Mouse (Mus musculus) bone marrow, adult 2 months (tissue): ENCODE data around the gene BC016579. TPM values are rescaled to one million over a fixed set of nuclear protein-coding genes. Genes with fewer than 3 reads are reported as not detected.

Experiments used
- H3K27ac ChIP-seq: fragments of 200-500 bp; 2 replicates; pipeline ENCODE4 v1.5.1; 2012; ENCODE audit warnings: low read depth, mild to moderate bottlenecking, control low read depth, inconsistent platforms, low read length; ENCODE audit not compliant: control insufficient read depth, poor library complexity, insufficient read depth
- H3K4me1 ChIP-seq: fragments of 200-500 bp; 2 replicates; pipeline ENCODE4 v1.6.1; 2011; ENCODE audit warnings: low read length; ENCODE audit not compliant: control insufficient read depth, insufficient read depth
- H3K4me3 ChIP-seq: fragments of 200-500 bp; replicated peaks from 2 replicates; pipeline ENCODE3; 2011; ENCODE audit warnings: mild to moderate bottlenecking, low read depth, low read length, control low read depth; ENCODE audit not compliant: control insufficient read depth
- CTCF ChIP-seq: fragments of 200-500 bp; IDR thresholded peaks from 2 replicates; pipeline ENCODE4 v1.5.1; 2011; ENCODE audit warnings: low read length, control low read depth; ENCODE audit not compliant: control insufficient read depth, insufficient read depth
- POLR2A ChIP-seq: fragments of 200-500 bp; IDR thresholded peaks from 2 replicates; pipeline ENCODE4 v1.6.1; 2011; ENCODE audit warnings: low read depth, mild to moderate bottlenecking, control low read depth, low read length, borderline replicate concordance; ENCODE audit not compliant: control insufficient read depth
- WGBS: fragments of 180-500 bp; shearing (Covaris S2); methylation state at CpG from one replicate; pipeline ENCODE4 v1.1.7; 2018; 5-methylcytosine and 5-hydroxymethylcytosine counted together
- polyA plus RNA-seq: library from polyadenylated mRNA; stranded (reverse); fragments of >200 nt; gene quantifications from 2 replicates; pipeline ENCODE4 v1.2.4, GENCODE M21; 2011; ENCODE audit warnings: low replicate concordance; ENCODE audit not compliant: missing spikeins, insufficient read depth, insufficient read length

Gene BC016579
- polyA plus RNA-seq, 1 experiment: 1.4 TPM

DNA sequence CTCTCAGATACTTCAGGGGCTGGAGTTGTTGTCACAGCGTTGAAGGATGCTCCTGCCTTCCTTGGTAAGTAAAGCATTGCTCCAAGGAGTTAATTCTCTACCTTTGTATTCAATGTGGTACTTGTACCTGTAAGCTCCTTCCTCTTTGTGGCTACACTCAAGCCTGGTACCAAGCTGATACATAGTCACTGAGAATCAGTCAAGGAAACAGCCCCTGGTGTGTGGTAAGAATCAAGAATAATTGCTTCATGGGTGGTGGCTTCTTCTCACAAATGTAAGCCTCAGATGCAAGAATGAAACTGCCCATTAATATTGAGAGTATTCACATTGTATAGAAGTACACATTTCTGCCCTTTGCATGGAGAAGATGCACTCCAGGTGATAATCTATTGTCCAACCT is 37.9 kb downstream of the BC016579 start:
- H3K27ac ChIP-seq: no peak overlapping the region
- WGBS: 80% methylated on average over 1 of the region's 1 CpGs
- TF ChIP-seq CTCF: no peak
- no peak for TF ChIP-seq POLR2A
- no peaks in the 10 kb centered on the region for H3K4me1 ChIP-seq
- no peak overlapping the region for H3K4me3 ChIP-seq

DNA sequence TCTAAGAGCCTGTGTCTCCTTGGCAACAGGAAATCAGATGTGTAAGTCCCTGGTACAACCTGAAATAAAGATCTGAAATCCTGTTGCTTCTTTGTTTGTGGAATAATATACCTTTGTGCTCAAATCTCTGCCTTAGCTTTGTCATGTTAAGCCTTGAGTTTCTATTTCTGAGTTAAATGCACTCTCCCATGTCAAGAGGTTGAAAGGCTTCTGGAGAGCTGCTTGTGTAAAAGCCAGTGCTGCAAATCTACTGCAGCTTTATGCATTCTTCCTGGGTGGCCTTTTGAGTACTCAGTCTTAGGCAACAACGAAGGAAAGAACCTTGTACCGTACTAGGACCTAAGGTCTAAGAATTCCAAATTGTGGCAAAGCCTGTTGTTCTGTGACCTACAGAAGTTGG is 40.6 kb downstream of the BC016579 start:
- WGBS: 83% methylated on average over 2 of the region's 2 CpGs
- no peak overlapping the region for H3K4me3 ChIP-seq
- no peak for TF ChIP-seq POLR2A
- no peak for TF ChIP-seq CTCF
- no peaks in the 10 kb centered on the region for H3K4me1 ChIP-seq
- H3K27ac ChIP-seq: no peak overlapping the region

DNA sequence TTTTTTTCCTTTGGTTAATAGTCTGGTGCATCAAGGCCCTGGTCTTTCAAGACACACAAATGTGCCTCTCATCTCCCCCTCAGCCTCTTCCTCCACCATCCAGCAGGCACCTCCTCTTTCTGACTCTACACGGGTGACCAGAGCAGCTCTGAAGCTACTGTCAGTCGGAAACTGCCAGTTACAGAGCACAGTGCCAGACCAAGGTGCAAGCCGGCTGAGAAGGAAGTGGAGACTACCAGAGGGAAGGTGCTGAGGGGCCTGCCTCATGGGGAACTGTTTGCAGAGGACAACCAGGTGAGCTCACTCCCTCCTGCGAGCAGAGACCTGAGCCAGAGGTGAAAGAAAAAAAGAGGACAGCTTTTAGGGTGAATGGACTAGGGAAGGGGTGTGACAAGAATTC is 43.6 kb downstream of the BC016579 start, which contains the start of gene Gcsam:
Gene Gcsam (plus strand): TSS at position 114 of the 400 bp plus-strand sequence.
- H3K4me3 ChIP-seq: no peak within 1 kb of the TSS
- TF ChIP-seq CTCF (no peak), POLR2A (no peak)
- H3K27ac ChIP-seq: no peak within 1 kb of the TSS
- WGBS: 10% methylated on average over 4 of the region's 4 CpGs
- H3K4me1 ChIP-seq: no peaks in the 10 kb centered on the region

DNA sequence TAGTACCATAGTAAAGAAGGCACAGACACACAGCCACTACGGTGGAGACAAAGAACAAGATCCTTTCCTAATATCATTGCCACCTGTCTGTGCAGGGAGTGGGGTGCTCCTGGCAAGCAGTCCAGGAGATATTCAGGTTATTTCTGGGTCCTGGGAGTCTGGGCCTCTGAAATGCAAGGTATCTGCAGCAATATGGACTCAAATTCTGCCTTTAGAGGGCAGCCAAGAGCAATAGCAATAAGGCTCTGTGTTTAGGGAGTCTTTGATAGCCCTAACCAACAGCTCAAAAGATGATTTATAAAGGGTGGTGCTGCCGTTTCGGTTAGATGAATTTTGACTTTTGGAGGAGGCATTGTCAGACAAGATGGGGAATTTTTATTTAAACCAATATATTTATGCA is 44.6 kb downstream of the BC016579 start:
- WGBS: 29% methylated on average over 3 of the region's 3 CpGs
- TF ChIP-seq POLR2A (no peak), CTCF (0 out of 2 replicates have a peak, but pooled peaks have one; percentile 7)
- no peak overlapping the region for H3K27ac ChIP-seq
- H3K4me3 ChIP-seq: no peak overlapping the region
- H3K4me1 ChIP-seq: no peaks in the 10 kb centered on the region

DNA sequence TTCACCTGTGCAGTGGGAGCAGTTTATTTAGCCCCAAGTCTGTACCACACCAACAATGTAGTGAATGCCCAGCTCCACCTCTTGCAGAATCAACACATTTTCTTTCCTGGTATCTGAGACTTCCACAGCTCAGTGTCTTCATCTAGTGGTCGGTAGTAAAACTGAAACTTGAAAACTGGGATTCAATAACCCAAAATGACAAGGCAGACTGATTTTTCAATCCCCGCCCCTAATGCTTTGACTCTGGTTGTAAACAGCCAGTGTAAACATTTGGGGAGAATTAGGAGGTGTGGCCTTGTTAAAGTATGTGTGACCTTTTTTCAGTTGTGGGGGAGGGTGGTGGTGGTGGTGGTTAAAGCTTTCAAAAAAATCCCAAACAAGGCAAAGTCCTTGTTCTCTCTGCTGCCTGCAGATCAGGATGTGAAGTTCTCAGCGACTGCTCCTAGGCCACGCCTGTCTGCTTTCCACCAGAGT is 45.4 kb downstream of the BC016579 start:
- TF ChIP-seq POLR2A (no peak), CTCF (no peak)
- 47% methylated on average over 4 of the region's 4 CpGs for WGBS
- Histone ChIP-seq H3K4me3 (no peak overlapping the region), H3K4me1 (no peaks in the 10 kb centered on the region), H3K27ac (no peak overlapping the region)

DNA sequence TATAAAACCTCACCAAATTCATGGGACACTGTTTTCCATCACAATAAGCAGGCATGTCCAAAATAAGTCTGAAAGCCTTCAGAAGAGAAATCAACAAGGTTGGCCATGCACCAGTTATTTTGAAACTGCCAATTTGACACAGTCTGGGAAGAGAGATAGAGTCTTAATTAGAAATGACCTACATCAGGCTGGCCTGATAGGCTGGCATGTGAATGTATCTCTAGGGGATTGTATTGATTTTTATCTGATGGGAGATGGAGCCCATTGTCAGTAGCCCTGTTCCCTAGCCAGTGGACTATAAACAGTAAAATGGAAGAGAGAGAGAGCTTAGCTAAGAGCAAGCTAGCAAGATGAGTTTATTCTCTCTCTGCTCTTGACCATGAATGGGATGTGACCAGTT is 58.4 kb downstream of the BC016579 start:
- no peaks in the 10 kb centered on the region for H3K4me1 ChIP-seq
- no peak overlapping the region for H3K27ac ChIP-seq
- H3K4me3 ChIP-seq: no peak overlapping the region
- TF ChIP-seq POLR2A: no peak
- no peak for TF ChIP-seq CTCF

DNA sequence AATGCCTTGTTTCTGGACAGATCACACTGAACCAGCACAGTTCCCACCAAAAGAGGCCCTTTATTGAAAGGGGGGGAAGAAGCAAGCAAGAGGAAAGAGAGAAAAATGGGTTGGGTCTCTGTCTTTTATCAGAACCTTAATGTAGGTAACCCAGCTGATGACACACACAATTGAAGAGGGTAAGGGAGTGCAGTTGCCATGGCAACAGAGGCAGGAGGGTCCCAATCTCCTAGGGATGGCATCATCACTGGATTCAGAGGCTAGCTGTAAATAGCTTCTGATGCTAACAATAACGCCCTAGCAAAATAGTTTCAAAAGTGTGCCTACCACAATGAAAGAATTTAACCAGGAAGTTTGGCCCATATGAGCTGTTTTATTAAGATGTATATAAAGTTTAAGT is 60.2 kb downstream of the BC016579 start:
- no peaks in the 10 kb centered on the region for H3K4me1 ChIP-seq
- no peak overlapping the region for H3K27ac ChIP-seq
- TF ChIP-seq POLR2A (no peak), CTCF (no peak)
- 73% methylated on average over 1 of the region's 1 CpGs for WGBS
- H3K4me3 ChIP-seq: no peak overlapping the region

DNA sequence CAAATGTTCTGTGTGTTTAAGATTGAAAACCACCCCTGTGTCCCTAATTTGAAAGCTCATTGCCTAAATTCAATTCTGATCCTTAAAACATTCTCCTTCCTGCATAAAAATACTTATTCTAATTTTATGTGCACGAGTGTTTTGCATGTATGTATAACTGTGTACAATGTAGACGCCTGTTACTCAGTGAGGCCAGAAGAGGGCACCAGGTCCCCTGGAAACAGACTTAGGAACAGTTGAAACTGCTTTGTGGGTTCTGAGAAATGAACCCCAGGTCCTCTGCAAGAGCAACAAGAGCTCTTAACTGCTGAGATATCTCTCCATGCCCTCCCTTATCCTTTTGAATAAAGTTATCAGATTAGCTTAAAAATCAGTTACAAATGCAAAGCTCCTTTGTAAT is 71.4 kb downstream of the BC016579 start:
- no peak overlapping the region for H3K27ac ChIP-seq
- no peaks in the 10 kb centered on the region for H3K4me1 ChIP-seq
- TF ChIP-seq CTCF: 0 out of 2 replicates have a peak, but pooled peaks have one; percentile 16
- no peak for TF ChIP-seq POLR2A
- 30% methylated on average over 2 of the region's 2 CpGs for WGBS
- H3K4me3 ChIP-seq: no peak overlapping the region

DNA sequence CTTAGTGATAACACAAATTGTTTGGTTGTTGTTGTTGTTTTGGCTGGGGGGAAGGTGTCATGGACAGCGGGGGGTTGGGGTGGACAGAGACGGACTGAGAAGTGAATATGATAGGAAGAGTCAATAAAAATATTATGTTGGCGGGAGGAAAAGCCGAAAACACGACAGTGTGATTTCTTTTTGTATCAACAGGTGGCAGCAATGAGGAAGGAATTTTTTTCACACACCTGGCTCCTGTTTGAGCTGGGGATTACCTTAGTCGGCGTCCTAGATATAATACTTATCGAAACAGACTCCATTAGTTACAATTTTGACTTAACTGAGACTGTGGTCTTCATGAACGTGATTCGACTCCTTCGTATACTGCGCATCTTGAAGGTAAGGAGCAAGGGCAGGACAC is 74.0 kb downstream of the BC016579 start:
- 58% methylated on average over 12 of the region's 12 CpGs for WGBS
- Histone ChIP-seq H3K4me1 (no peaks in the 10 kb centered on the region; the same call in 1 of the 2 replicates), H3K27ac (no peak overlapping the region), H3K4me3 (no peak overlapping the region)
- no peak for TF ChIP-seq CTCF
- TF ChIP-seq POLR2A: no peak

Other genes with a start within 250 kb of the BC016579 start
- gene Cd200, start 245.0 kb downstream of the BC016579 start, polyA plus RNA-seq: 14.8 and 19.9 TPM in 2 replicates
- gene Gm609, start 161.1 kb downstream of the BC016579 start, polyA plus RNA-seq: not detected in 2 replicates
- not detected in 2 replicates for gene Gm17783, start 122.0 kb downstream of the BC016579 start, polyA plus RNA-seq
- not detected in 2 replicates for gene Slc9c1, start 118.8 kb downstream of the BC016579 start, polyA plus RNA-seq
- 6.8 and 7.9 TPM in 2 replicates for gene Gcsam, start 43.7 kb downstream of the BC016579 start, polyA plus RNA-seq
- gene Tmprss7, start 39.6 kb upstream of the BC016579 start, polyA plus RNA-seq: 0.50 and 2.5 TPM in 2 replicates
- 1.1 and 5.7 TPM in 2 replicates for gene Tagln3, start 70.5 kb upstream of the BC016579 start, polyA plus RNA-seq
- 9.1 and 13.8 TPM in 2 replicates for gene Abhd10, start 88.9 kb upstream of the BC016579 start, polyA plus RNA-seq